Mouse (Mus musculus): Measurements from ENCODE around the gene Tob2.

Tob2 gene

GRCm38 (mm10) chr15:81858517-81859329 lies at the start of gene Tob2:
Gene Tob2 (minus strand): TSS chr15:81858796.
- peak; percentile 44 for DNase-seq (ENCODE audit: low read depth)

DNA sequence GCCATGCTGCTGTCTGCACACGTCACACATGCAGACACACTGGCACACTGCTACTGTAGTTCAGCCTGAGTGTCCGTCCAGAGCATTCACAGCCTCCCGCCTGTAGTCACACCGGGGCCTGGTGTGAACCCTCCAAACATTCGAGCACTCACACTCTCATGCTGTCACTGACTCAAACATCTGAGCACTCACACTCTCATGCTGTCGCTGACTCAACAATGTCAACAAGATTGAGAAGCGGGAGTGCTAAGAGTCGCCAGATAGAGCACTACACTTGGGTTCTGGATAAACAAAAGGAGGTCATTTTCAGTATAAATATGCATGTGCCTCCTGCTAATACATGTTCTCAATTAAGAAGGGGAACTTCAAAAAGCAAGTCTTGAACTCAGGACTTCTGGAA lies 49.4 kb upstream of the Tob2 start:
- DNase-seq (ENCODE audit: low read depth) = no peak

DNA sequence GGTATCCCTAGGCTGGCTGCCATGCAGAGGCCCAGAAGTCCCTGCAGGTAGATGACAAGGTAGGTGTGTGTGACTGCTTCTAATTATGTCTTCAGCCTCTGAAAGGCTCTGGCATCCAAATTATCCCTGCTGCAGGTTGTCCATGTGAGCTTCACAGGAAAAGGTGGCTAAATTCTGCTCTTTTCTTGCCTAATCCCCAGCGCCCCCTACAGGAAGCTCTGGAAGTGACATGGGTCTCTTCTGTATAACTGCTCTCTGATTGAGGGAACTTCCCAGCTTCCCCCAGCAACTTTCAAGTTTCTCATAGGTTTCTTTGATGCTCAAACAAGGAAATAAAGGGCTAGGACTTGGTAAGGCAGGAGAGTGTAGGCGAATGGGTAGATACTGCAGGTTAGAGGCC lies 46.3 kb upstream of the Tob2 start:
- DNase-seq (ENCODE audit: low read depth) = peak; percentile 65

GRCm38 (mm10) chr15:81898751-81899150 lies 40.2 kb upstream of the Tob2 start:
- no peak for DNase-seq (ENCODE audit: low read depth)

GRCm38 (mm10) chr15:81897607-81898285 lies 39.1 kb upstream of the Tob2 start:
- DNase-seq (ENCODE audit: low read depth) = no peak

DNA sequence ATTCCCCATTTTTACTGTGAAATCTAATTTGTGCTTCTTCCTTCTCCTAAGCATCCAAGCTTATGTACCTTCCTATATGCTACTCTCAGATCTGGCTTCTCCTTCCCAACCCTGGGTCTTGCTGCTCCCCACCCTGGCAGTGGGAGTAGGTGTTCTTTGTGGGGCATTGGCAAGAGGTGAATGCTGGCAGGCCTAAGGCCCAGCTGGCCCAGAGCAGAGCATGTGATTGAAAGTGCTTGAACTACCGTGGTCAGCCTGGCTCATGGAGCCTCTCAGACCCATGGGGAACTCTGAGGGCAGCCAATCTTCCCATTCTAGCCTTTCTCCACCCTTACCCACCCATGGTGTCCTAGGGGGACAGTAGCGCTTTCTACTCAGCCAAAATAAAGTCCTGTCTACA lies 37.8 kb upstream of the Tob2 start:
- no peak for DNase-seq (ENCODE audit: low read depth)

GRCm38 (mm10) chr15:81894002-81894401 lies 35.4 kb upstream of the Tob2 start:
- no peak for DNase-seq (ENCODE audit: low read depth)

GRCm38 (mm10) chr15:81891822-81892580 lies 33.4 kb upstream of the Tob2 start:
- DNase-seq (ENCODE audit: low read depth) = peak; percentile 48

DNA sequence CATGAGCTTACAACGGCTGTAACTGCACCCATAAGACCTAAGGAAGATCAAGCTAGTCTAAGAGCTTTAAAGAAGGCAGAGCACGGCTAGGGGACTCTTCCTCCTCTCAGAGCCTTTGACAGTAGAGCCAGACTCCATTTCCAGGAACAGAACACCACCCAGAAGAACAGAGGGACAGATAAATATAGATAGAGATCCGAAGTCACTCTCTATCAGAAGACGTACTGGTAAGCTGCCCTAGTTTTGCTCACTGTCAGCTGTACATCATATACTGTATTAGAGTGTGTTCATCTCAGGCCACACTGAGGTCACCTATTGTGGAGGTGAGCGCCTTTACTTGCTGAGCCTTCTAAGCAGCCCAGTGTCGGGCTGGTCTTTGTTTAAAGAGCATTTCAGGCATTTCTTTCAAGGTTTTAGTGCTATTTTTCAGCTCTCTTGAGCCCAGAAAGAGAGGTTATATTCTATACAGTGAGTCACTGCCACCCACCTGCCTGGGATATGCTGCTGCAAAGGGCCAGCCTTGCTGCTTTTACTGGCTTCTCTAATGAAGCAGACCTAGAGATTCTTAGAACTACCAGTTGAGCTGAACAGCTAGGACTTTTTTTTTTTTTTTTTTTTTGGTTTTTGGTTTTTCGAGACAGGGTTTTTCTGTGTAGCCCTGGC lies 32.7 kb upstream of the Tob2 start:
- DNase-seq (ENCODE audit: low read depth) = peak; percentile 25

GRCm38 (mm10) chr15:81889175-81889574 lies 30.6 kb upstream of the Tob2 start:
- no peak for DNase-seq (ENCODE audit: low read depth)

GRCm38 (mm10) chr15:81886795-81887550 lies 28.4 kb upstream of the Tob2 start:
- DNase-seq (ENCODE audit: low read depth) = no peak

DNA sequence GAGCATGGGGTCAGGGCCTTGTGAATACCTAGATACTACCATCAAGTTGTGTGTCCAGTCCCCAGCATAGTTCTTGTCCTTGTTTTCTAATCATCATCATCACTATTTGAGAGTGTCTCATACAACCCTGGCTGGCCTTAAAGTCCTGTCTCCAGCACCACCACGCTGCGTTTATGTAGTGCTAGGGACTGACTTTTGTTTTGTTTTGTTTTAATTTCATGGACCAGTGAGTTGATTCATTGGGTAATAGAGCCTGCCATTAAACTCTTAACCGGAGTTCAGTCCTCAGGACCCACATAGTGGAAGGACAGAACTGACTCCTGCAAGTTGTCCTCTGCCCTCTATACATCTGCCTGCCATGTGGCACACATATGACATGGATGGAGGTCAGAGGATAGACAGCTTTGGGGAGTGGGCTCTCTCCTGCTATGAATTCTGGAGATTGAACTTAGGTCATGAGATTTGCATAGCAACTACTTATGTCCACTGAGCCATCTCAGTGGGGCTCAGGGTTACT lies 26.9 kb upstream of the Tob2 start:
- DNase-seq (ENCODE audit: low read depth) = no peak

GRCm38 (mm10) chr15:81882348-81882747 lies 23.8 kb upstream of the Tob2 start:
- DNase-seq (ENCODE audit: low read depth) = no peak

GRCm38 (mm10) chr15:81879531-81880401 lies 21.2 kb upstream of the Tob2 start:
- no peak for DNase-seq (ENCODE audit: low read depth)

- peak; percentile 100 for DNase-seq (ENCODE audit: low read depth)
These were observed 13.9 kb upstream of the Tob2 start, which contains the start of gene Aco2 for GRCm38 (mm10) chr15:81872262-81873136. Gene Aco2 (plus strand): TSS chr15:81872309.

GRCm38 (mm10) chr15:81871604-81872261 lies 13.1 kb upstream of the Tob2 start, which contains the start of gene Phf5a:
Gene Phf5a (minus strand): TSS chr15:81871911.
- peak; percentile 94 for DNase-seq (ENCODE audit: low read depth)

DNA sequence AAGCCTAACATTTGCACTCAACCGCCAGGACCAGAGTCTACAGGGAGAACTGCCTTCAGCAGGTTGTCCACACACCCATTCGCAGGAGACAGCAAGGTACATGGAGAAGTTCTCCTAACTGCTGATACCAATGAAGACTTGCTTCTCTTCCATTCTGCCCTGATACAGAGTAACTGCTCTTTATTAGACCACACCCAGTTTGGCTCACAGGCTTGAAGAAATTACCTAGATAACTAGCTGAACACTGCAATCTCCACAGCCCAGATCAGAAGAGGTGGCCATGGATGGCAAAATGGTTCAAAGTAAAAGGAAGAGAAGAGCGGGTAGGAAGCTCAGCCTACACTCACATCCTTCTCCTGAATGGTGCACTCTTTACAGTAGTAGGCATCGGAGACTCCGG lies 11.4 kb upstream of the Tob2 start:
- peak; percentile 65 for DNase-seq (ENCODE audit: low read depth)

- no peak for DNase-seq (ENCODE audit: low read depth)
These were observed 5.6 kb upstream of the Tob2 start for GRCm38 (mm10) chr15:81864238-81864637.

All from c-Kit-positive CD71-positive TER-119-negative erythroid progenitor cells, embryonic 14.5 days (primary cell).